Mouse (Mus musculus): ENCODE results near the gene Fnbp1l.

Fnbp1l gene

DNA sequence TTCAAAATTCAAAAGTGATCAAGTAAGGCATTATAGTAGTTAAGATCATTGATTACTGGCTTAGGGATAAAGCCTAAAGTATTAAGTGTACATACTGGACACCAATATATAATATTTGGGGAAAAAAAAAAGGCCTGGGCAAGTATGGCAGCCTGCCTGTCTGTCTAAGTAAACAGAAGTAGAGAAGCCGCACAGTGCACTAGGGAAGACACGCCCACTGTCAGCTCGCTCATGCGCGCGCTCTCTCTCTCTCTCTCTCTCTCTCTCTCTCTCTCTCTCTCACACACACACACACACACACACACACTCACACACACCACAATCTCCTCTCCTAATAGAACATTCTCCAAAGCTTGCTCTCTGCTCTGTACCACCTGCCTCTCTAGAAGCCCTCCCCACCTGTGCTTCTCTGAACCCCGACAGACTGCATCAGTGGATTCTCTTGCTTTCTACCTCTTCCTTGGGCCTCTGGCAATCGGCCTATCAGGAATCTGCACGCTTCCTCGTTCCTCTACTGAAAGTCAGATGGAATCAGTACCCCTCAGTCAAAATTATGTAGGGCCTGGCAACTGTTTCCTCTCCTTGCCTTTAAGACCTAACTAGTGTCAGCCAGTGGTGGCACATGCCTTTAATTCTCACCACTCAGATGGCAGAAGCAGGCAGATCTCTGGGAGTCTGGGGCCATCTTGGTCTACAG is 13.3 kb downstream of the Fnbp1l start:
- DNase-seq (ENCODE audit: low spot score in 2 of 2), result no peak

DNA sequence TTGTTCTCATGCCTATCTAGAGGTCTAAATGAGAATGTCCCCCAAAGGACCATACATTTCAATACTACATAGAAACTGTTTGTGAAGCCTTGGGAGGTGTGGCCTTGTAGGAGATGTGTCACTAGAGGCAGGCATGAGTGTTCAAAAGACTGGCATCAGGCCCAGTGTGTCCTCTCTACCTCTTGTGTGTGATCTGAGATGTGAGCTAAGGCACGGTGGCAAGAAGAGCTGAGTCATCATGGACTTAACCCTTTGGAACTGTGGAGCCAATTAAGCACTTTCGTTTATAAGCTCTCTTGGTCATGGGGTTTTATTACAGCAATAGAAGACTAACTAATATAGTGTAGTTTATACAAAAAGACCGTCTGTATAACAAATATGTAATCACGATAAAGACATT is 16.3 kb downstream of the Fnbp1l start:
- DNase-seq (ENCODE audit: low spot score in 2 of 2), result no peak

DNA sequence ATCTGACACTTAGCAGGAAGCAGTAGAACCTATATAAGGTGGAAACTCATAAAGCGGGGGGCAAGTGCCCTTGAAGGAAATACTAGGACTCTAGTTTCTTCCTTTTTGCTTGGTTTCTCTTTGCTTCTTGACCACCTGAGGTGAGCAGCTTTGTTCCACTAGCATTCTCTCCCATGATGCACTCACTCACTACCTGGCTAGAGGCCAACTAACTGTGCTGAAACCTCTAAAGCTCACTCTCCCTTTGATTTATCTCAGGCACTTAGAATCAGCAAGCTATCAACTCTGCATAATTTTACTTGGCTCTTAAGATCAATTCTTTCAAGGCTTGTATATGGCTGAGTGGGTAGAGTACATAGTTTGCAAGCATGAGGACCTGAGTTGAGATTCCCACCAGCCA is 17.1 kb downstream of the Fnbp1l start:
- no peak for DNase-seq (ENCODE audit: low spot score in 2 of 2)

DNA sequence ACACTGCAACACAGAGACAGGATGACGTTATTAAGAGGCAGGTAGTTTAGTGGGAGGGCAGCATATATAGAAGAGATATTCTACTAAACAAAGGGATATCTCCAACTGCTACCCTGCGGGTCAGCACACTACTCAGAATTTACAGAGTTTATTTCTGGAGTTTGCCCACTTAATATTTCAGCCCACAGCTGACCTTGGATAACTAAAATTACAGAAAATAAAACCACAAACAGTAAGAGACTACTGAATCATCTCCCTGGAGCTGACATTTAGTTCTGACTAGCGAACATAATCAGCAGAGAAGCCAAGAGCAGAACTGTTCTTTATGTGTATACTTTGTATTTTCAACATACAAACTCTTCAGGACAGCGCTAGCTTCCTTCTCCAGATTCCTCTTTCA is 20.2 kb downstream of the Fnbp1l start:
- DNase-seq (ENCODE audit: low spot score in 2 of 2), result no peak

DNA sequence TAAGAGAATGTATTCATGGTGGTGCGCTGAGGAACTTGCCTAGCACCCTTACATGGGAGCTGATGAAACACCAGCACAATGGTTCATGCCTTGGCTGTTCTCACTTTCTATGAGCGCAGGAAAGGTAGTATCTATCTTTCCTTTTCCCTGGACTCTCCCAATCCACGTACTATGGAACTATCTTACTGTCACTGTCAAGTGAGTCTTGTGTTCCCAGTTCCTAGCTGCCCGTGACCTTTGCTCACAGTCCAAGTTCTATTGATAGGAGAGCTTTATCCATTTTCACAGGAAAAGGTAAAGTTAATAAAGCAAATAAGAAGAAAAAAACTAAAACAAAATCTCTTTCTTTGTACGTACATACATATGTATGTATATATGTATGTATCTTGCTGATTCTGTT is 28.7 kb downstream of the Fnbp1l start:
- no peak for DNase-seq (ENCODE audit: low spot score in 2 of 2)

DNA sequence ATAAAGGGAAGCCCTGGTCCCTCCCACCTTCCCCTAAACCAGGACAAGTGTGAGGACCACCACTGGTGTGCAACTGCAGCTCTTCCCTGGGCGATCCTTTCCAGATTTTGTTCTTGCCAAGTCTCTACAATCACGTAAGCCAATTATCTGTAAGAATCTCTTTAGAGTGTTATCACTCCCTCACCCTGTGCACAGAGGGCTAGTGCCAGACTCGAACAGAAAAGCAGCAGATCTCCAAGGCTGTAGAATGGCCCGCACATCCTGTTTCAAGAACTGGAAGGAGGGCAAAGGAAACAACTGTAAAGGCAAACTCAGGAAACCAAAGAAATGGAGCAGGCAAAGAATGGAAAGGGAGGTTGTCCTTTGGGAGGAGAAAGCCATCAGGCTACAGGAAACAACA is 29.2 kb downstream of the Fnbp1l start:
- no peak for DNase-seq (ENCODE audit: low spot score in 2 of 2)

DNA sequence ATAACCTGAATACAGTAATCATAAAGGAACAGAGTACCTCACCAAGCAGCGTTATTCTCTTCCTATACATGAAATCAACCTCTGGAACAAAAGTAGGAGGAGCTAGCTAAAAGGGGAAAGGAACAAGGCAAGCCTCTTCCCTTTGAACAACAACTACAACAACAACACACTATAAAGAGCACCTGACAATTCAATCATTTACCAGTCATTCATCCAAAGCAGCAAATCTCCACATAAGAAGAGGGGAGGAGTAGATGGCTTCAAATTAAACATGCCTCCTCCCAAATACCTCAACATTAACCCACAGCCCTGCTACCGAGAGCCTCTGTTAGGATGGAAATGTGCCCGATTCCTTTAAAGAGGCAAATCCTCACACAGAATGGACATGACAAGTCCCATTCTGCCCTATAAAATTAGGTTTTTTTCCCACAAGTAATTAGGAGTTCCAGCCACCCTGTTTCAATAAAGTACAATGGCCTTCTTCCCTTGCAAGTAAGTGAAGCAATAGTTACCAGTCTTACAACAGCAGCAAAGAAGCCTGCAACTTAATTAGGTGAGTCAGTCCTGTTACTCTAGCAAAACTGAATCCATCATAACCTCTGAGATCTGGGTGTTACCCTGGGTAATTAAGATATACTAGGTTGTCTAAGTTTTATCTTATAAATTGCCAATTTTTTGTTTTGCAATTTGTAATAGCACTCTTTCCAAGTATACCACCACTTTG is 32.4 kb downstream of the Fnbp1l start:
- no peak for DNase-seq (ENCODE audit: low spot score in 2 of 2)

DNA sequence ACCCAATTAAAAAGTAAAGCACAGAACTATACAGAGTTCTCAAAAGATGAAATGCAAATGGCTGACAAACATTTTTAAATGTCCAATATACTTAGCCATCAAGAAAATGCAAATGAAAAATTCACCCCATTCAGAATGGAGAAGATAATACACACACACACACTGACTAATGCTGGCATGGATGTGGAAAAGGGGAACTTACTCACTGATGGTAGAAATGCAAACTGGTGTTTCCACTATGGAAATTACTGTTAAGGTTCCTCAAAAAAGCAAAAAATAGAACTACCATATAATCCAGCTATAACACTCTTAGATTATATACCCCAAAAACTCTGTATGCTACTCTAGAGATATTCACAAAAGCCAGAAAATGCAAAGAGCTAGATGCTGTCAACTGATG is 42.2 kb downstream of the Fnbp1l start:
- no peak for DNase-seq (ENCODE audit: low spot score in 2 of 2)

DNA sequence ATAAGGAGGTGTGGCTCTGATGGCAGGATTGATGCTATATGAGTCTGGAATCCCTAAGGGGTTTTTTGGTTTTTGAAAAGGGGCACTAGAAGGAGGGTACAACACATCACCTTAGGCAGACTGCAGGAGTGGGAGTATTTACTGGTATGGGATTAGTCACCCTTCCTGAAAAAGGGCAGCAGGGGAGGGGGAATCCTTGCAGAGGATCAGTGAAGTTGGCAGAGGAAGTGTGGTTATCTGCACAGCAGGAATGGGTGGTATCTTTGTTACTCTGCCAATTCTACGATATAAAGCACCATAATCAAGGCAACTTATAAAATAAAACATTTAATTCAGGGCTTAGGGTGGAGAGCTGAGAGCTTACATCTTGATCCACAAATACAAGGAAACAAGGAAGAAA is 44.6 kb downstream of the Fnbp1l start:
- DNase-seq (ENCODE audit: low spot score in 2 of 2), result no peak

DNA sequence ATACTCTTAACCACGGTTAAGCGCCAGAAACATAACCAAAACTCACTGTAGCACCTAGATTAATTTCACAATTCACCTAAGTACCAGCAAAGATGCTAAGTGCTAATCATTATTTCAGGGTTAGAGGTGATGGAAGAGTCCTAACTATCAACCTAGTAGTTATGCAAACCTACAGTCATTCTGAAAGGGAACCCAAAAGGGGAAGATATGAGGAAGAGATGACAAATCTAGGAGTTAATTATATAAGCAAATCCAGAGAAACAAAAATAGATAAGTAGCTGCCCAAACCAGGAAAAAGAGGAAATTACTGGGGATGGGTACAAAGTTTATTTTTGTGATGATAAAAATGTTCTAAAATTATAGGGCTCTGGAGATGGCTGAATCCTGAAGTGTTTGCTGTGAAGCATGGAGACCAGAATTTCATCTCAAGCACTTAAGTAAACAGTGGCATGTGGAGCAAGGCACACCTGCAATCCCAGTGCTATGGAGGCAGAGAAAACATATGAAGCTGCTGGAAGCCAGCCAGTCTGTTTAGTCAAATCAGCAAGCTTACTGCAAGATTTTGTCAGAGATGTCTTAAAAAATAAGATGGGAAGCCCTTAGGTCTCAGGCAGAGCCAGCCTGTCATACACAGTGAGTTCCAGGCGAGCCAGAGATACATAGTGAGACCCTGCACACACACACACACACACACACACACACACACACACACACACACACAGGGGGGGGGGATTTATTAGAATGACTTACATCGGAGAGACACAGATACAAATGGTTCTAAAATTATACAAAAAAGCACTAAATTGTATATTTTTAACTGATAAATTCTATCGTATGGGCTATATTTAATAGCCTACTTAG is 45.9 kb downstream of the Fnbp1l start:
- DNase-seq (ENCODE audit: low spot score in 2 of 2), result no peak

DNA sequence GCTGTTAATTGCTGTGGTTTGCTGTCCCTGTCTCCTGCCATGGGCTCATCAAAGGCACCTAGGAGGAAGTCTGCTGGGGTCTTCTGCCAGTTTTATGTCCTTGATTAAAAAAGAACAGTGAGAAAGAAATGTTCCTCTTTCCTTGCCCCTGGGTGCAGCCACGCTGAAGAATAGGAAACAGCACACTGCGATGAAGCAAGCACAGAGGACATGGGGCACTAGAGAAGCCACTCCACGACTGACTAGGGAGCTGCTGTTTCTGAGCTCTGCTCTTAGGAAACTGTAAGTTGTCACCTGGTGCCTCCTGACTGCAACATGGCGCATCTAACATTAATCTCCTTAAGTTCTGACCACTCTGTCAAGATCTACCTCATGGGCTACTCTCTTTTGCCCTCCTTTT is 53.0 kb downstream of the Fnbp1l start:
- no peak for DNase-seq (ENCODE audit: low spot score in 2 of 2)

DNA sequence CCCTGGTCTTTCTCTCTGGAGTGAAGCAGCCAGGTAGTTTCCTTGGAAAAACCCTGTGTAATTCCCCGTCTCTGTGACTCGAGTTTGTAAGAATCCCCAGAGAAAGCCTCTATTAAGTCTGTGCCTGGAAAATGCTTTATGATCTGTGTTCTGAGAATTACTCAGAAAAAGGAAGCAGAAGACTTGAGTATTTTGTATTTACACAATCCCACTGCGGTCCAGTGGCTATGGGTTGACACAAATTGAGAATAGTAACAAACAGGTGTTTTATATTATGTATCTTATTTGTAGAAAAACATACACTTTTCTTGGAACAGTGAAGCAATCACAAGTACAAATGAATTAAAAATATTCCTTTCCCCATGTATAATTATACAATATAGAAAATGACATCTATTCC is 53.4 kb downstream of the Fnbp1l start:
- DNase-seq (ENCODE audit: low spot score in 2 of 2), result no peak

DNA sequence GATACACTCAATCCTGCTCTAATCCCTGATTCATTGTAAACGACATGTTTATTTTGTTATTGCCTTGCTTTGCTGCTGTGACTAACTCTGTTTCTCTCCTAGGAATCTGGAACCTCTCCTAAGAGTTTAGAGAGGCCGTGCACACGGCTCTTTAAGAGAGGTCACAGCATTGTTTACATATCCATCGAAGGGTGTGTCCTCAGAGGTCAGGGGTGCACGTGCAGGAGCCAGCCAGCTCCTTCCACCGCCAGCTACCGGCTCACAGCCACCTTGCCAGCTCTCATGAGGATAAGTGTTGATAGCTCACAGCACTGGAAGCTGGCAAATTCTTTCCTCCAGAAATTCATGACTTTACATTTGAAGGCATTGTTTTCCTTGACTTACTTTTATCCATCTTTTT is 54.2 kb downstream of the Fnbp1l start:
- no peak for DNase-seq (ENCODE audit: low spot score in 2 of 2)

DNA sequence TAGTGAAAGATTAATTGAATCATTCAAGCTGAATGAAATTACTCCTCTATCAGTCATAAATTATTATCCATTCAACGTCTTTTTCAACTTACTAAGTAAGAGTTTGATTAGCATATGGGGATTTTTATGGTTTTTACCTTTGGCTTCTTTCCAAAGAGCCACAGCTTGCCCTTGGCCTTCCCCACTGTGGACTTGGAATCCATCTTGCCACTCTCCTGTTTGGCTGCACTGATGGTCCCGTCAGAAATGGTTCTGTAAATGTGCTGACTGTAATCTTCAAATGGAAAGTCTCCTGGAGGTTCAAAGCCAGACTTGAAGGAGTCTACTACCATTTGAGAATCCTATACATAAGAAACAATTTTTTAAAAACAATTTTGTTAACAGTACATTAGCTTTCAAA is 61.7 kb downstream of the Fnbp1l start:
- DNase-seq (ENCODE audit: low spot score in 2 of 2), result no peak

DNA sequence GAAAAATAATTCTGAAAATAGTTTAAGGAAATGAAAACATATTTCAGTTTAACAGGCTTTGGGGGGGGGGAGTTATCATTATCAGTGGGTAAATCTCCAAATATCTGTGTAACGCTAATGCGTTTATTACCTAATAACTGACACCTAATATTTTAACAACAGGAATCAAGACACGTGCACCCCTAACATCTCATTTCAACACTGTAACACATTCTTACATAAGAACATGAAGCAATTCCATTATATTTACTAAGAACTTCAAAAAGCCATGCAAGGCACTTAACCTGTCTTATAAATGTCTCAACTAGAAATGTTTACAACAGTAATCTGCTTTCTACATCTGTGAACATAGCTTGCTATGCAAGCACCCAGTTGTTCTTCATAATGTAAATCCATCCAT is 68.3 kb downstream of the Fnbp1l start:
- DNase-seq (ENCODE audit: low spot score in 2 of 2), result no peak

DNA sequence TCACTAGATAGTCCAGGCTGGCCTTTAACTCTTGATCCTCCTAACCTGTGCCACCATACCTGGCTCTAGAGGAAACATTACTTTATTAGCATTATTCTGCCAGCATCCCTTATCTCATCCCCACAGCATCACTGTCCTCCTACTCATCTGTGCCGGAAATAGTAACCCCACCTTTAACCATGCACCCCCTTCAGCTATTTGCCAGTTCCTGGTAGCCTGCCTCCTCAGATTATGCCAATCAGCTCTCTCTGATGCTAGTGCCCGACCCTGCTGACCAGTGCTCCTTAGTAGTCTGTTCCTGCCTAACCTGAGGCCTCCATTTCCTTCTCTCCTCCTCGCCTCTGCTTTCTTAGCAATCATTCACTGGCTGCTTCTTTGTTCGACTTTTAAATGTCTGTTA is 72.0 kb downstream of the Fnbp1l start:
- DNase-seq (ENCODE audit: low spot score in 2 of 2), result no peak

DNA sequence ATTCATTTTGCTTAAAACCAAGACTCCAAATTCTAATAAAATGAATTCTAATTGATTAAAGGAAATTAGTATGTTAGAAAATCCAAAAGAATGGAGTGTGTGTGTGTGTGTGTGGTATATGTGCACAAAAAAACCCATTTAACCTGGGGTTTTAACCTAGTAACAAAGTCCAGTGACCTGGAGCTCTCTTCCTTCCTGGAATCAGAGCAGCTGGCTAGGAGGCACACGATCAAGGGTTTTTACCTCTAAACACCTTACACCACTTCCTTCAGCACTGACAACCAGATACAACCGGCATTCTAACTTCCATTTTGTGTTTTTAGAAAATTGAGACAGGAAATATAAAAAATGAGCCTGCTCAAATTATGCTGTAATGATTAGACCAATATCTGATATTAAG is 74.2 kb downstream of the Fnbp1l start:
- DNase-seq (ENCODE audit: low spot score in 2 of 2), result no peak

DNA sequence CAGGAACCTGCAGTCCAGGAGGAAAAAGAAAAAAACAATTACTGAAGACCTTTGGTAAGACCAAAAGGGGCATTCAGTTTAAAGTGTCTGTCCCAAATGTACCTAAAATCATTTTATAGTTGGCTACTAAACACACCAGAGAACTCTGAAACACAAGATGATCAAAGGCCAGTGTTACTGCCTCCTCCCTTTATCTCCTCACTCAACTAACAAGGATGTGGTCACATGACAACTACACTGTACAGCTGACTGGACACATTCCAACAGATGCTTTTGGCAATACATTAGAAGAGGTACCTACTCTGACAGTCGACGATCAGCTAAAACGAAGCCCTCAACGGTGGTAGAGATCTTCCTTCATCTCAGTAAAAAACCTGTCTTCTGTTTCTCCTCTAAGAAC is 78.6 kb downstream of the Fnbp1l start:
- DNase-seq (ENCODE audit: low spot score in 2 of 2), result no peak

DNA sequence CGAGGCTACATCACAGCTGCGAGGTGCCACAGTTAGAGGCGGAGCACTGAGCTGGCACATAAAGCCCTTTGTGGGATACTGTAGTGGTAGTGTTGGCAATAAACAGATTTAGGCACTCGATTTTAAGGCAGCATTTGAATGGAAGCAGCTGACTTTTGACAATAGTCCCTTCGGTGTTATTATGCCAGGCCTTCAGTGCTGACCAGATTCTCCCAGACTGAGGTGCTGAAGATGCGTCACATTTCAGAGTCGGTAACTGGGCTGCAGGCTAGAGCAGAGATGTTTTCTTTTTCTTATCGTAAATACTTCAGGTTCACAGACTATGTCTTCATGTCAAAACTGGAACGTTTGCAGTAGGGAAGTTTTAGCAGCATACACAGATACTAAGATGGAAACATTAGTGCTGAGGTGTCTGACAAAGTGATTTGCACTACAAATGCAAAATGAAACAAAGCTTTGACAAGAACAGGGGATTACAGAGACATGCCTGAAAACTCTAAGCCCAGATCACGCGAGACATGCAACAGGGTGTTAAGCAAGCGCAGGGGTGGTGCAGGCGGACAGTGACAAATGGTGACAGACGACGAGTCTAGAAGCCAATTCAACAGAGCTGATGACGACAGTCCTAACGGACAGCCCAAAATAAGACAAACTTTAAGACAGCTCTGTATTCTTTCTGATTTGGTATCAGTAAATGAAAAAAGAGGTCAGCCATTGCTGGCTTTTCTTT is 79.4 kb downstream of the Fnbp1l start:
- DNase-seq (ENCODE audit: low spot score in 2 of 2), result no peak

DNA sequence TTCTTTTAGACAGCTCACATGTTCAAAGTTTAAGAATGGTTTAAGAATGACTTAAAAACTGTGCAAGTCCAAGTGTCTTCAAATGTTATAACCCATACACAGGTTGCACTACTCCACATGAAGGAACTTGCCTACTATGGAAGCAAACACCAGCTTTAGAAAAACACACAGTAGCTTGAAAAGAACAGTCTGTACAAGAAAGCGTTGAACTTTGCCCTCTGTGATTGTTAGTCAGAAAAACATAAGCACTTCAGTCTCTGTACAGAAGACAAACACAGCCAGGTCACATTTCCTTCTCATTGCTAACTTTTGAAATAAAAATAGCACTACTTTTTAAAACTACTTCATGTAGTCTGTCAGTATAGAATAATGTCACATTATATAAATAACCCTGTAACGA is 80.7 kb downstream of the Fnbp1l start:
- no peak for DNase-seq (ENCODE audit: low spot score in 2 of 2)

DNA sequence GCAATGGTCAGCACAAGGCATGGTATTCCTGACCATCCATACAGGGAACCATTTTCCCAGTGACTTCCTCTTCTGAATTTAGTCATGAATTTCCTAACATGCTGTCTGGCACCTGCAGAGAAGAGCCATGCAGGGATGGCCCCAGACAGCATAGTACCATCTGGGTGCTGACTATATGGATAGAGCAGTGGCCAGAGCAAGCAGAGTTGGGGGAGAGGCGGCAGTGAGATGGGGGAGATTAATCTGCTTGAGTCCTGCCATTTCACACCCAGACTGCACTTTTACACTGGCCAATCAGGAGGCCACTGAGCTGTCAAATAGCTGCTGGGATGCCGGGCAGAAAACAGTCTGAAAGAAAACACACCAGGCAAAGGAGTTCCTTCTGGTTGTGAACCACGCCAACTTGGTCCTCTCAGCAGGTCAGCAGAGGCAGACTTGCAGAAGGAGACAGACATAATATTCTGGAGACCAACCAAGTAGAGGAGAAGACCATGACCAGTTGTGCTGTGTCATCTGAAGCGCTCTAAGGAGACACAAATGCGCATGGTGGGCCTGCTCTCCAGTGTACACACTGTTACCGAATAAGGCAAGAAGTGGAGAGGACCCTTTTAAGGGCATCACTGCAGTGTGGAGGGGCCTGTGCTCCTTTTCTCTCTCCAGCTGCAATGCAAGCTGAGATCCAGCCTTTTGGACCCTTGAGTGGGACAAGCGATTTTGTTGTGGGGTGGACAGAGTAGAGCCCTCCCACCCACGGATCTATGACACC is 83.4 kb downstream of the Fnbp1l start:
- DNase-seq (ENCODE audit: low spot score in 2 of 2), result no peak
